Mouse (Mus musculus): ENCODE results near the gene Ephb1. TPM values are rescaled to one million over a fixed set of nuclear protein-coding genes. Genes with fewer than 3 reads are reported as not detected.

The Ephb1 gene
- polyA plus RNA-seq, 1 experiment from 2014 or later = 42.3 TPM

DNA sequence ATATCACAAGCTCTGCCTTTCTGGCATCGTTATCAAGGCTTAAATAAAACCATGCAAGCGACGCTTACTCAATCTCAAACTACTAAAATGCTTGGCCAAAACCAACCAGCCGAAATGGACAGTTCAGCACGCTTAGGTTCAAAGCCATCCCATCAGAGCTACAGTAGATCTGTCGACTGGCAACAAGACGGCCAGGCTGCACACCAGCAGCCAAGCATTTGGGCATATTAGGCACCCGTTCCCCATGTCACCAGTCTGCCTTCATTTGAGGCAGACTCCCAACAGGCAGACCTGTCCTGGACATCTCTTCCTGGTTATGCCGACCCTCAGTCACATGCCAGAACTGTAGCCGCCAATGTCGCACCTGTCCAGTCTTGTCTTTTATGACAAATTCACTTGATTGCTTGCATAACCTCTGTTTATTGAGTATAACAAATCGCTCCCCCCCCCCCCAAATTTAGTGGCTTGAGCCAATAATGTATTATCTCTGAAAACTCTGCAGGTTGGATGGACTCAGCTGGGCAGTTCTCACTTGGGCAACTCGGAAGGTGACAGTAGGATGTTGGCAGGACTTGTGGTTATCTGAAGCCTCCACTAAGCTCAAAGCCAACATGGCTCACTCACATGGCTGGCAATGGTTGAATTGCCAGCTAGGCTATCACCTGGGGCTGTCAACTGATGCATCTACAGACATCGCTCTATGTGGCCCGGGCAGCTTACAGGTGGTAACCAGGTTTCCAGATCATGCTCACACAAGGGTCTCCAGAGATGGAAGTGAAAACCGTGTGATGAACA, 24.0 kb downstream of the Ephb1 start:
- Histone ChIP-seq H3K27ac (replicated peaks) (0 out of 2 replicates have a peak overlapping the region, but pooled peaks have one; percentile 11), H3K4me3 (no peak overlapping the region), H3K4me1 (0 out of 2 replicates have a peak, but pooled peaks cover 4% of the 10 kb centered on the region), H3K36me3 (no peaks in the 10 kb centered on the region), H3K27me3 (no peaks in the 10 kb centered on the region), H3K9me3 (no peaks in the 10 kb centered on the region), H3K9ac (replicated peaks) (no peak overlapping the region), H3K4me2 (replicated peaks) (no peak overlapping the region)
- no peak for ATAC-seq (replicated peaks)
- WGBS = 91% methylated on average over 16 of the region's 16 CpGs

DNA sequence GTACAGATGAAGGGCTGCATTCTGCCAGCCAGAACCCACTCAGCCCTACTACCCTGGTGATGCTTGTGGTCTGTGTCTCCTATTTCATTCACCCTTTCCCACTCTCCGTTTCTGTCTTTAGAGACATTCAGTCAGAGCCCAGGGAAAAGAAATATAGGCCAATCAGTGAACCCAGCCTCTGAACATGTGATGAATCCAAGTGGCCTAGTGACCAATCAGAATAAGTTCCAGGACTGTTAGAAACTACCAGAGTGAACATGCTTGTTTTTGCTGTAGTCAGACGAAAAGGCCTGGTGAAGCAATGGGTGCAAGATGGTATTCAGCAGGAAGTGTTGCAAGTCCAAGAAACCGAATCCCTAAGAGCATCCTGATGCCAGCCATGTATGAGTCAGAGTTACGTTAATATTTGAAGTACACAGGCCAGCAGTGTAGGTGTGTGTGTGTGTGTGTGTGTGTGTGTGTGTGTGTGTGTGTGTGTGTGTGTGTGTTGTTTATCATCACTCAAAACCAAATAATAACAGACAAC, 26.8 kb downstream of the Ephb1 start:
- Histone ChIP-seq H3K4me2 (replicated peaks) (no peak overlapping the region), H3K27ac (replicated peaks) (no peak overlapping the region), H3K9ac (replicated peaks) (no peak overlapping the region), H3K4me3 (no peak overlapping the region), H3K27me3 (no peaks in the 10 kb centered on the region), H3K36me3 (no peaks in the 10 kb centered on the region), H3K9me3 (no peaks in the 10 kb centered on the region), H3K4me1 (0 out of 2 replicates have a peak, but pooled peaks cover 4% of the 10 kb centered on the region)
- ATAC-seq (replicated peaks) = no peak
- WGBS = 86% methylated on average over 4 of the region's 4 CpGs

DNA sequence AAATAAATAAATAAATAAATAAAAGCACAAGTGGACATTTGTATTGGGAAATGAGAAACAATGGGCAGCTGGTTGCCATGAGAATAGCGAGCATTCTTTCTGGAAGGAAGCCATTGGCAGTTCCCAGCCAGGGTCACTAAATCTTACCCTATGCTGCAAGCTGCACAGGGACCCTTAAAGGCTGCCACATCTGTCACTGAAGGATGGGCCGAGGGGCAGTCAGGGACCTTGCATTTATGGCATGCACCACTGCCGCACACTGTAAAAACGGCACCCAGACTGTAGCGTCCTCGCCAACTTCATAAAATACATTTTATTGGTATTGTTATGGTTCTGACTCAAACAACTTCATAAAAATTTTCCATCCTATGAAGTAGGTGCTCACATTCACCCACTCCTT, 39.1 kb downstream of the Ephb1 start:
- Histone ChIP-seq H3K9ac (replicated peaks) (no peak overlapping the region), H3K36me3 (no peaks in the 10 kb centered on the region), H3K4me3 (no peak overlapping the region), H3K27me3 (no peaks in the 10 kb centered on the region), H3K27ac (replicated peaks) (no peak overlapping the region), H3K9me3 (no peaks in the 10 kb centered on the region), H3K4me1 (no peaks in the 10 kb centered on the region), H3K4me2 (replicated peaks) (no peak overlapping the region)
- 89% methylated on average over 6 of the region's 6 CpGs for WGBS
- no peak for ATAC-seq (replicated peaks)

DNA sequence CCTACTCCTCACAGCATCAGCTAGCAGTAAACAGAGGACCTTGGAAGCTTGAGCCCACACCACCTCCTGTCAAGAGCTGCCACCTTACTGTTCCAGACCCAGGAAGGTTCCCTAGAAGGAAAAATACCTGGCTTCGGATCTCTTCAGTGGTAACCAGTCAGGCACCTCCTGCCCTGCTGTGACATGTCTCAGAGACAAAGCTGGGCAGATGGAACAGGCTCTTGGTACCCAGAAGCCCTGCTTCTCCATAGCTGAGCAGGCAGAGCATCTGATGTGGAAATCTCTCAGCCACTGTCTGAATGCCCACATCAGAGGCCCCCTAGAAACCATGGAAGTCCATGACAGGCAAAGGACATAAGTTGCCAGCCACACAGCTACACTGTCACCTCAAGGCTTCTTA, 39.7 kb downstream of the Ephb1 start:
- Histone ChIP-seq H3K9ac (replicated peaks) (no peak overlapping the region), H3K27me3 (no peaks in the 10 kb centered on the region), H3K27ac (replicated peaks) (no peak overlapping the region), H3K4me3 (no peak overlapping the region), H3K4me1 (no peaks in the 10 kb centered on the region), H3K9me3 (no peaks in the 10 kb centered on the region), H3K4me2 (replicated peaks) (no peak overlapping the region), H3K36me3 (no peaks in the 10 kb centered on the region)
- ATAC-seq (replicated peaks) = no peak
- WGBS = 94% methylated on average over 1 of the region's 1 CpGs

- no peak for ATAC-seq (replicated peaks)
- Histone ChIP-seq H3K27me3 (no peaks in the 10 kb centered on the region), H3K4me2 (replicated peaks) (no peak overlapping the region), H3K4me3 (no peak overlapping the region), H3K9me3 (no peaks in the 10 kb centered on the region), H3K4me1 (peaks cover 31% of the 10 kb centered on the region), H3K9ac (replicated peaks) (no peak overlapping the region), H3K36me3 (no peaks in the 10 kb centered on the region), H3K27ac (replicated peaks) (no peak overlapping the region)
- 47% methylated on average over 3 of the region's 3 CpGs for WGBS
Observed at GRCm38 (mm10) chr9:102310431-102310830, 44.1 kb downstream of the Ephb1 start.

- Histone ChIP-seq H3K36me3 (no peaks in the 10 kb centered on the region), H3K27ac (replicated peaks) (no peak overlapping the region), H3K4me1 (peaks cover 31% of the 10 kb centered on the region), H3K9me3 (no peaks in the 10 kb centered on the region), H3K9ac (replicated peaks) (no peak overlapping the region), H3K4me3 (no peak overlapping the region), H3K27me3 (no peaks in the 10 kb centered on the region), H3K4me2 (replicated peaks) (no peak overlapping the region)
- ATAC-seq (replicated peaks) = no peak
- 86% methylated on average over 7 of the region's 7 CpGs for WGBS
Observed at GRCm38 (mm10) chr9:102309278-102309677, 45.2 kb downstream of the Ephb1 start.

DNA sequence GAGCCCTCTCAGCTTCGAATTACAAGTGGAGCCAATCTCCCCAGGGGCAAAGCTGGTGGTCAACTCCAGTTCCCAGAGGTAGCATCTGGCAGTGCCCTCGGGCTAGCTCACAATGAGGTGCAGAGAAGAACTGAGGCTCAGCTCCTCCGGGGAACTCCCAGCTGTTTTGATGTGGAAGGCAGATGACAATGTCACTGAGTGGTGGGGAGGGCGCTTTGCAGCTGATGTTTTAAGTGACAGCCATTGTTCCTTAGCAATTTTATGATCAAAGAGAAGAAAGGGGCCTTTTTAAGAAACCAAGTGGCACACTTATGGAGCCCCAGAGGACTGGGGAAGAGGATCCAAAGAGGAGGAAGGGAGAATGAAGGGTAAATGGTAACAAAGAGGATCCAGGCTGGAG, 46.8 kb downstream of the Ephb1 start:
- H3K9me3 ChIP-seq = no peaks in the 10 kb centered on the region
- no peak overlapping the region for H3K4me3 ChIP-seq
- H3K27ac ChIP-seq (replicated peaks) = peak overlapping the region; percentile 68
- H3K27me3 ChIP-seq = no peaks in the 10 kb centered on the region
- no peak overlapping the region for H3K9ac ChIP-seq (replicated peaks)
- no peaks in the 10 kb centered on the region for H3K36me3 ChIP-seq
- H3K4me2 ChIP-seq (replicated peaks) = no peak overlapping the region
- ATAC-seq (replicated peaks) = peak; percentile 56
- WGBS = 35% methylated on average over 4 of the region's 4 CpGs
- peaks cover 31% of the 10 kb centered on the region for H3K4me1 ChIP-seq

DNA sequence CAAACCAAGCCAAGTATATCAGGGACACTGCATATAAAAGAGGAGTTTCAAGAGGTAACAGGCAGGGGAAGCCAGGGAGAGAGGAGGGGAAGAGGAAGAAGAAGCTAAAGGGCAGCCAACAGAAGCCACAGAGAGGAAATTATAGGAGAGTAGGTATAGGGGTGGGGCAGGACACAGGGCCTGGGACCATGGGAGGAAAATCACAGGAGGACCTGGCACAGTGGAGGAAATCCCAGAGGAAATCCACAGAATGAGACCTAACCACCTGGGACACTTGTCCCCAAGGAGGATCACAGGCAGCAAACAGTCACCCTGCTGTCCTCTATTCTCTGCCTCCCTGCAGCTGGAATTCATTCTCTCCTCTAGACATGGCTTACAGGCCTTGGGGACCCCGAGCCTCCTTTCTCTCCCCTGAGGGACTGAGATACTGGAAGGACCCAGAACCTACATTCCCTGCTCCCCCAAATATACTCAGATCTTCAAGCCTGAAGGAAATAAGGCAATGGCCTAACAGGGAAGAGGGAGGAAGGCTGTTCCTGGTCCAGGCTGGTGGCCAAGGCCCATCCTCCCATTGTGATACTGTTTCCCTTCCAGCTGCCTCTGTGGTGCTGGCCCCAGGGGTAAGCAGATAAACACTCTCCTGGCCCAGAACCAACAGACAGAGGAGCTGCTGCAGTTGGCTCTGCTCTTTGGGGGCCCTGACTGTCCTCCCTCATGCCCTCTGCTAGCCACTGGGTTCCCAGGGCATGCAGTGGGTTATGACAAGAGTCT, 47.7 kb downstream of the Ephb1 start:
- H3K9me3 ChIP-seq = no peaks in the 10 kb centered on the region
- peak overlapping the region; percentile 68; the same call in 1 of the 2 replicates for H3K27ac ChIP-seq (replicated peaks)
- no peaks in the 10 kb centered on the region for H3K27me3 ChIP-seq
- no peak for ATAC-seq (replicated peaks)
- no peaks in the 10 kb centered on the region for H3K36me3 ChIP-seq
- H3K9ac ChIP-seq (replicated peaks) = no peak overlapping the region
- no peak overlapping the region for H3K4me2 ChIP-seq (replicated peaks)
- no peak overlapping the region for H3K4me3 ChIP-seq
- peaks cover 31% of the 10 kb centered on the region for H3K4me1 ChIP-seq
- WGBS = 91% methylated on average over 1 of the region's 1 CpGs

DNA sequence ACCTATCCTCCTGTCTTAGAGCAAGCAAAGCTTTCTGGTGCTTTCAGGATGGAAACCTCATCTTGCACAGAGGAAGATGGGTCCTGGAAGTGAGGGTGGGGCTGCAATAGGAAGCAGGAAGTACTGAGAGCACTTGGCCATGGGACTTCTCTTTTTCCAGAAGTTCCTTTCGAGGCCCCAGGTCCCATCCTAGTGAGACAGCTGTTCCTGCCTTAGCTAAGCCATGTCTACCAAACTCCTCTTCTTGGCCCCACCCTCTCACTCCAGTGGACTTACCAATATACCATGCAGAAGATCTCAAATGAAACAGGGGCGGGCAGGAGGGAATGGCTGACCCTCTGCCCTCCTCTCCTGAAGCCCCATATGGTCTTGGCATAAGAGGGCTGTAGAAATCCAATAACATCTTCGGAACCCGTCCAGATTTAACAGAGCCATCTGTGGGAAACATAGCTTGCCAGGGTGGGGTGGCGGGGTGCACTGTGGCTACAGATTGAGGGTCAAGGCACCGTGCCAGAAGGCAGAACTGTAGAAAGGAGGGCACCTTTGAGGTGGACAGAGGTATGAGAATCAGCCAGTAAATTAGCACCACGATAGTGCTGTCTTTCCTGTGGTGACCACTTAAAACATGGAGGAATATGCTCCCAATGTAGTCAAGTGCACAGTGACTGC, 48.9 kb downstream of the Ephb1 start:
- Histone ChIP-seq H3K4me1 (peaks cover 31% of the 10 kb centered on the region), H3K4me2 (replicated peaks) (no peak overlapping the region), H3K9ac (replicated peaks) (no peak overlapping the region), H3K27me3 (no peaks in the 10 kb centered on the region), H3K36me3 (no peaks in the 10 kb centered on the region), H3K9me3 (no peaks in the 10 kb centered on the region), H3K27ac (replicated peaks) (no peak overlapping the region), H3K4me3 (no peak overlapping the region)
- WGBS = 68% methylated on average over 7 of the region's 7 CpGs
- ATAC-seq (replicated peaks) = no peak

- no peaks in the 10 kb centered on the region for H3K27me3 ChIP-seq
- no peak overlapping the region for H3K9ac ChIP-seq (replicated peaks)
- no peak overlapping the region for H3K4me3 ChIP-seq
- H3K36me3 ChIP-seq = no peaks in the 10 kb centered on the region
- no peak overlapping the region for H3K27ac ChIP-seq (replicated peaks)
- H3K4me2 ChIP-seq (replicated peaks) = no peak overlapping the region
- WGBS = 63% methylated on average over 3 of the region's 3 CpGs
- ATAC-seq (replicated peaks) = no peak
- peaks cover 32% of the 10 kb centered on the region for H3K4me1 ChIP-seq
- no peaks in the 10 kb centered on the region for H3K9me3 ChIP-seq
Observed at GRCm38 (mm10) chr9:102304796-102305195, 49.7 kb downstream of the Ephb1 start.

DNA sequence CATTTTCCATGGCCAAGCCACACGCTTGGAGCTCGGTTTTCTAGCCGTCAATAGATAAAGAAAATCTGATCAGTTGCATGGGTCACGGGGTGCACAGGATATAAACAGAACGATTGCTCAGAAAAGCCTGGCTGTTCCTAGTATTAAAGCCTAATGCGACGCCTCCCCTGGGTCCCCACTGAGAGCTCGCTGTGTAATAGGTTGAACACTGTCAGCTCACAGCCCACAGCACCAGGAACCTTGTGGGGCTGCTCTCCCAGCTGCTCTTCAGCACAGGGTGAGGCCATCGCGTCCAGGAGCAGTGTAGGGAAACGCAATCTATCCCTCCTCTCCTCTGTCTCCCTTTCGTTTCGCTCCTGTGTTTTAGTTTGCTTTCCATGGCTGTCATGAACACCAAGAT, 50.6 kb downstream of the Ephb1 start:
- H3K27ac ChIP-seq (replicated peaks) = no peak overlapping the region
- no peak overlapping the region for H3K9ac ChIP-seq (replicated peaks)
- no peak overlapping the region for H3K4me3 ChIP-seq
- H3K27me3 ChIP-seq = no peaks in the 10 kb centered on the region
- H3K9me3 ChIP-seq = no peaks in the 10 kb centered on the region
- peaks cover 32% of the 10 kb centered on the region for H3K4me1 ChIP-seq
- no peaks in the 10 kb centered on the region for H3K36me3 ChIP-seq
- ATAC-seq (replicated peaks) = no peak
- 59% methylated on average over 13 of the region's 13 CpGs for WGBS
- no peak overlapping the region for H3K4me2 ChIP-seq (replicated peaks)

GRCm38 (mm10) chr9:102300985-102301384, 53.5 kb downstream of the Ephb1 start:
- Histone ChIP-seq H3K4me2 (replicated peaks) (no peak overlapping the region), H3K27ac (replicated peaks) (no peak overlapping the region), H3K27me3 (no peaks in the 10 kb centered on the region), H3K9ac (replicated peaks) (no peak overlapping the region), H3K9me3 (no peaks in the 10 kb centered on the region), H3K4me1 (peaks cover 22% of the 10 kb centered on the region), H3K36me3 (no peaks in the 10 kb centered on the region), H3K4me3 (no peak overlapping the region)
- WGBS = 91% methylated on average over 4 of the region's 4 CpGs
- no peak for ATAC-seq (replicated peaks)

All from forebrain, embryonic 15.5 days (tissue).